Mouse (Mus musculus): ENCODE measurements around the gene Gjd3. TPM values are rescaled to one million over a fixed set of nuclear protein-coding genes. Genes with fewer than 3 reads are reported as not detected.
"Not testable (repeated sequence)": the region's sequence is repeated elsewhere in the genome, so short reads cannot be mapped to it uniquely, and the experiment has no call there.

The Gjd3 gene
- polyA plus RNA-seq, 1 experiment from 2014 or later = 0.31 TPM

GRCm38 (mm10) chr11:99013856-99014255 lies 31.0 kb upstream of the Gjd3 start:
- no peak for ATAC-seq (ENCODE audit: low read depth)
- no peak overlapping the region for H3K4me3 ChIP-seq (ENCODE audit: low read length)
- no peak overlapping the region for H3K9ac ChIP-seq (ENCODE audit: low read length)
- no peaks in the 10 kb centered on the region for H3K4me1 ChIP-seq (replicated peaks; ENCODE audit: control insufficient read depth, insufficient read depth, low read length)
- peaks cover 65% of the 10 kb centered on the region for H3K36me3 ChIP-seq (ENCODE audit: control insufficient read depth, insufficient read depth, low read length)
- H3K4me2 ChIP-seq (ENCODE audit: low read depth, low read length) = no peak overlapping the region
- WGBS = 87% methylated on average over 1 of the region's 1 CpGs
- H3K9me3 ChIP-seq (ENCODE audit: control insufficient read depth, low read length) = no peaks in the 10 kb centered on the region
- H3K27ac ChIP-seq (ENCODE audit: low read length) = no peak overlapping the region
- H3K27me3 ChIP-seq (ENCODE audit: control insufficient read depth, insufficient read depth, low read depth, low read length) = no peaks in the 10 kb centered on the region

GRCm38 (mm10) chr11:99010706-99011105 lies 27.9 kb upstream of the Gjd3 start:
- H3K4me1 ChIP-seq (replicated peaks; ENCODE audit: control insufficient read depth, insufficient read depth, low read length) = no peaks in the 10 kb centered on the region

GRCm38 (mm10) chr11:99010124-99010523 lies 27.3 kb upstream of the Gjd3 start:
- Histone ChIP-seq H3K4me2 (ENCODE audit: low read depth, low read length) (no peak overlapping the region), H3K4me3 (ENCODE audit: low read length) (no peak overlapping the region), H3K27ac (ENCODE audit: low read length) (no peak overlapping the region), H3K4me1 (replicated peaks; ENCODE audit: control insufficient read depth, insufficient read depth, low read length) (no peaks in the 10 kb centered on the region), H3K9ac (ENCODE audit: low read length) (no peak overlapping the region), H3K9me3 (ENCODE audit: control insufficient read depth, low read length) (no peaks in the 10 kb centered on the region), H3K36me3 (ENCODE audit: control insufficient read depth, insufficient read depth, low read length) (peaks cover 68% of the 10 kb centered on the region), H3K27me3 (ENCODE audit: control insufficient read depth, insufficient read depth, low read depth, low read length) (no peaks in the 10 kb centered on the region)
- ATAC-seq (ENCODE audit: low read depth) = no peak
- 62% methylated on average over 4 of the region's 4 CpGs for WGBS

More at GRCm38 (mm10) chr11:99010706-99011105, 27.9 kb upstream of the Gjd3 start:
- no peak overlapping the region for H3K4me2 ChIP-seq (ENCODE audit: low read depth, low read length)
- H3K9ac ChIP-seq (ENCODE audit: low read length) = no peak overlapping the region
- H3K9me3 ChIP-seq (ENCODE audit: control insufficient read depth, low read length) = no peaks in the 10 kb centered on the region
- peaks cover 68% of the 10 kb centered on the region for H3K36me3 ChIP-seq (ENCODE audit: control insufficient read depth, insufficient read depth, low read length)
- no peak overlapping the region for H3K27ac ChIP-seq (ENCODE audit: low read length)
- no peak overlapping the region for H3K4me3 ChIP-seq (ENCODE audit: low read length)
- ATAC-seq (ENCODE audit: low read depth) = no peak
- WGBS = 92% methylated on average over 5 of the region's 5 CpGs
- H3K27me3 ChIP-seq (ENCODE audit: control insufficient read depth, insufficient read depth, low read depth, low read length) = no peaks in the 10 kb centered on the region

GRCm38 (mm10) chr11:99006788-99007187 lies 24.0 kb upstream of the Gjd3 start:
- Histone ChIP-seq H3K4me2 (ENCODE audit: low read depth, low read length) (no peak overlapping the region), H3K27ac (ENCODE audit: low read length) (no peak overlapping the region)
- WGBS = 85% methylated on average over 9 of the region's 9 CpGs

GRCm38 (mm10) chr11:98999243-98999642 lies 16.4 kb upstream of the Gjd3 start:
- peaks cover 75% of the 10 kb centered on the region for H3K36me3 ChIP-seq (ENCODE audit: control insufficient read depth, insufficient read depth, low read length)

More at GRCm38 (mm10) chr11:99006788-99007187, 24.0 kb upstream of the Gjd3 start:
- no peaks in the 10 kb centered on the region for H3K9me3 ChIP-seq (ENCODE audit: control insufficient read depth, low read length)
- no peaks in the 10 kb centered on the region for H3K4me1 ChIP-seq (replicated peaks; ENCODE audit: control insufficient read depth, insufficient read depth, low read length)
- H3K9ac ChIP-seq (ENCODE audit: low read length) = no peak overlapping the region
- H3K4me3 ChIP-seq (ENCODE audit: low read length) = no peak overlapping the region
- peaks cover 67% of the 10 kb centered on the region for H3K36me3 ChIP-seq (ENCODE audit: control insufficient read depth, insufficient read depth, low read length)
- ATAC-seq (ENCODE audit: low read depth) = no peak
- no peaks in the 10 kb centered on the region for H3K27me3 ChIP-seq (ENCODE audit: control insufficient read depth, insufficient read depth, low read depth, low read length)

GRCm38 (mm10) chr11:98998776-98999175 lies 16.0 kb upstream of the Gjd3 start:
- Histone ChIP-seq H3K4me2 (ENCODE audit: low read depth, low read length) (no peak overlapping the region), H3K27me3 (ENCODE audit: control insufficient read depth, insufficient read depth, low read depth, low read length) (no peaks in the 10 kb centered on the region), H3K27ac (ENCODE audit: low read length) (no peak overlapping the region), H3K9ac (ENCODE audit: low read length) (no peak overlapping the region), H3K36me3 (ENCODE audit: control insufficient read depth, insufficient read depth, low read length) (peaks cover 75% of the 10 kb centered on the region), H3K4me3 (ENCODE audit: low read length) (no peak overlapping the region), H3K9me3 (ENCODE audit: control insufficient read depth, low read length) (no peaks in the 10 kb centered on the region), H3K4me1 (replicated peaks; ENCODE audit: control insufficient read depth, insufficient read depth, low read length) (no peaks in the 10 kb centered on the region)
- ATAC-seq (ENCODE audit: low read depth) = no peak

More at GRCm38 (mm10) chr11:98999243-98999642, 16.4 kb upstream of the Gjd3 start:
- H3K4me2 ChIP-seq (ENCODE audit: low read depth, low read length) = no peak overlapping the region
- H3K9ac ChIP-seq (ENCODE audit: low read length) = no peak overlapping the region
- no peaks in the 10 kb centered on the region for H3K4me1 ChIP-seq (replicated peaks; ENCODE audit: control insufficient read depth, insufficient read depth, low read length)
- H3K27ac ChIP-seq (ENCODE audit: low read length) = no peak overlapping the region
- WGBS = 91% methylated on average over 11 of the region's 11 CpGs
- no peak for ATAC-seq (ENCODE audit: low read depth)
- H3K9me3 ChIP-seq (ENCODE audit: control insufficient read depth, low read length) = no peaks in the 10 kb centered on the region
- H3K27me3 ChIP-seq (ENCODE audit: control insufficient read depth, insufficient read depth, low read depth, low read length) = no peaks in the 10 kb centered on the region
- no peak overlapping the region for H3K4me3 ChIP-seq (ENCODE audit: low read length)

- Histone ChIP-seq H3K36me3 (ENCODE audit: control insufficient read depth, insufficient read depth, low read length) (peaks cover 77% of the 10 kb centered on the region), H3K4me3 (ENCODE audit: low read length) (no peak overlapping the region), H3K27me3 (ENCODE audit: control insufficient read depth, insufficient read depth, low read depth, low read length) (no peaks in the 10 kb centered on the region), H3K9ac (ENCODE audit: low read length) (no peak overlapping the region), H3K4me1 (replicated peaks; ENCODE audit: control insufficient read depth, insufficient read depth, low read length) (no peaks in the 10 kb centered on the region), H3K27ac (ENCODE audit: low read length) (no peak overlapping the region), H3K4me2 (ENCODE audit: low read depth, low read length) (no peak overlapping the region), H3K9me3 (ENCODE audit: control insufficient read depth, low read length) (no peaks in the 10 kb centered on the region)
- 90% methylated on average over 4 of the region's 4 CpGs for WGBS
- ATAC-seq (ENCODE audit: low read depth) = no peak
These were observed 14.8 kb upstream of the Gjd3 start for GRCm38 (mm10) chr11:98997659-98998058.

- no peak for ATAC-seq (ENCODE audit: low read depth)
- H3K36me3 ChIP-seq (ENCODE audit: control insufficient read depth, insufficient read depth, low read length) = peaks cover 76% of the 10 kb centered on the region
- H3K9ac ChIP-seq (ENCODE audit: low read length) = no peak overlapping the region
- no peaks in the 10 kb centered on the region for H3K27me3 ChIP-seq (ENCODE audit: control insufficient read depth, insufficient read depth, low read depth, low read length)
- no peak overlapping the region for H3K4me2 ChIP-seq (ENCODE audit: low read depth, low read length)
- H3K9me3 ChIP-seq (ENCODE audit: control insufficient read depth, low read length) = no peaks in the 10 kb centered on the region
- H3K4me1 ChIP-seq (replicated peaks; ENCODE audit: control insufficient read depth, insufficient read depth, low read length) = no peaks in the 10 kb centered on the region
- no peak overlapping the region for H3K4me3 ChIP-seq (ENCODE audit: low read length)
- H3K27ac ChIP-seq (ENCODE audit: low read length) = no peak overlapping the region
- WGBS = 92% methylated on average over 7 of the region's 7 CpGs
These were observed 13.2 kb upstream of the Gjd3 start for GRCm38 (mm10) chr11:98995987-98996386.

- Histone ChIP-seq H3K9ac (ENCODE audit: low read length) (no peak overlapping the region), H3K4me1 (replicated peaks; ENCODE audit: control insufficient read depth, insufficient read depth, low read length) (no peaks in the 10 kb centered on the region), H3K4me3 (ENCODE audit: low read length) (no peak overlapping the region), H3K4me2 (ENCODE audit: low read depth, low read length) (no peak overlapping the region), H3K36me3 (ENCODE audit: control insufficient read depth, insufficient read depth, low read length) (peaks cover 37% of the 10 kb centered on the region), H3K27ac (ENCODE audit: low read length) (no peak overlapping the region), H3K9me3 (ENCODE audit: control insufficient read depth, low read length) (no peaks in the 10 kb centered on the region), H3K27me3 (ENCODE audit: control insufficient read depth, insufficient read depth, low read depth, low read length) (no peaks in the 10 kb centered on the region)
- ATAC-seq (ENCODE audit: low read depth) = no peak
- WGBS = 78% methylated on average over 6 of the region's 6 CpGs
These were observed 8.1 kb upstream of the Gjd3 start for GRCm38 (mm10) chr11:98990866-98991265.

- WGBS = 95% methylated on average over 5 of the region's 6 CpGs
- H3K4me1 ChIP-seq (replicated peaks; ENCODE audit: control insufficient read depth, insufficient read depth, low read length); H3K4me3 ChIP-seq (ENCODE audit: low read length); H3K9ac ChIP-seq (ENCODE audit: low read length); H3K4me2 ChIP-seq (ENCODE audit: low read depth, low read length); ATAC-seq (ENCODE audit: low read depth); H3K27me3 ChIP-seq (ENCODE audit: control insufficient read depth, insufficient read depth, low read depth, low read length); H3K27ac ChIP-seq (ENCODE audit: low read length); H3K9me3 ChIP-seq (ENCODE audit: control insufficient read depth, low read length): not testable (repeated sequence)
- H3K36me3 ChIP-seq (ENCODE audit: control insufficient read depth, insufficient read depth, low read length) = peaks cover 18% of the 10 kb centered on the region
These were observed 5.4 kb upstream of the Gjd3 start for GRCm38 (mm10) chr11:98988260-98988659.

Measured in lung, embryonic 16.5 days (tissue).